Mouse (Mus musculus) layer of hippocampus, adult 11-12 months (tissue): ENCODE results near the gene Actr6.
"Not testable (repeated sequence)": the region's sequence is repeated elsewhere in the genome, so short reads cannot be mapped to it uniquely, and the experiment has no call there.

Experiments used
- DNase-seq: peaks from one replicate; pipeline ENCODE4 v3.0.0; 2022; ENCODE audit warnings: low spot score

Actr6 gene

GRCm38 (mm10) chr10:89680517-89680916 lies 51.6 kb downstream of the Actr6 start:
- DNase-seq = no peak

DNA sequence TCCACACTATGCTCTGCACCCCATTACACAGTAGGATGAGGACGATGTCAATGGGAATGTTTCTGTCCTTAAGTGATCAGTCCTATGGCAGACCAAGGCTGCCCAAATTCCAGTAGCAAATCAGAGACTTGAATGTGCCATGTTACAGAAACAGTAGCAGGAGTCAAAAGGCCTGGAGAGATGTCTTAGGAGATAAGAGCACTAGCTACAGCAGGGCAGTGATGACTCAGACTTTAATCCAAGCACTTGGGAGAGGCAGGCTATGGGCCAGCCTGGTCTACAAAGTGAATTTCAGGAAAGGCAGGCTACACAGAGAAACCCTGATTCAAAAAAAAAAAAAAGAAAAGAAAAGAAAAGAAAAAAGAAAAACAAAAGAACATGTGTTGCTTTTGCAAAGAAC lies 52.6 kb downstream of the Actr6 start:
- no peak for DNase-seq

DNA sequence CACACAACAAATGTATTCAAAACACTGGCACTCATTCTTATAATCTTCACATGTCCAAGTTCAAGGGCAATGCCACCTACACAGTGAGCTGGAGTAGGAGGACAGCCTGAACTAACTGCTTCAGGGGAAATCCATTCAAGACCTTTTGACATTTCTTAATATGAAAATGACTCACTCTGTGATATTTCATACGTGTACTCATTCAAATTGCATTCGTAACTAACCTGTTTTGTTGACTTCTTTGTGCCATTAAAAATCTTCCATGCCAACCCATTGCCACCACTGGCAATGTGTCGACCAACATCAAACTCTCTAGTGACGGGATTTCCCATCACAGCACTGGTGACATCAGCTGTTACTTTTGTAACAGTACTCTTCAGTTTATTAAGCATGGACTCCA lies 54.0 kb downstream of the Actr6 start:
- no peak for DNase-seq

GRCm38 (mm10) chr10:89676609-89677008 lies 55.5 kb downstream of the Actr6 start:
- no peak for DNase-seq

GRCm38 (mm10) chr10:89670371-89670770 lies 61.7 kb downstream of the Actr6 start:
- not testable (repeated sequence) for DNase-seq

DNA sequence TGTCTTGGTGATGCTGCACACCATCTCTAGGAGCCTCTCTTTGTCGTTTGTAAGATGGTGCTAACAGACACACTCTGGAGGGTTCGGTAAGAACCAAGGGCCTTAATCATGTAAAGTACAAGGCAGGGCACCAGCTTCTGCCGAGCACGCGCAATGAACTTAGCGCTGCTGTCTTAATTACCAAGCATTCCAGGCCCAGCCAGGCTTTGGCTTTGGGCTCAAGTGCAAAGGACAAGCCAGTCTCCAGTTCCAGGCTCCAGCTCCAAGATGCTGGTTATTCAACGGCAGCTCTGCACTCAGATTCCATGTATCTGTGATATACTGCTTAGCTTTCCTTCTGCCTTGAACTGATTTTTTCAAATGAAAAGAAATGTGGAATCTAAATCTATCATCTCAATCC lies 64.5 kb downstream of the Actr6 start:
- DNase-seq = no peak

DNA sequence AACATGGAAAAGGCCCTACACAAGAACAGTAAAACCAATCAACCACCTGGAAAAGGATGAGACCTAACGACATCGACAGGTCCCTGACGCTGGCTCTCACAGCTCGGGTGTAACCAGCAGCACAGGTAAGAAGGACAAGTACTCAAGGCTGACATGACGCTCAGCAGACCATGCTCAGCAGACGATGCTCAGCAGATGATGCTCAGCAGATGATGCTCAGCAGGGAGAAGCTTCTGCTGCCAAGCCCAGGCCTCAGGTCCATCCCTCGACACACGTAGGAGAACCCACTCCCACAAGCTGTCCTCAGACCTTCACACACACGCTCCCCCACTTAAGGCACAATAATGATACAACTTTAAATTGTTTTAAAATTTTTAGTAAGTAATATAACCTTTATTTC lies 66.4 kb downstream of the Actr6 start:
- DNase-seq = no peak

DNA sequence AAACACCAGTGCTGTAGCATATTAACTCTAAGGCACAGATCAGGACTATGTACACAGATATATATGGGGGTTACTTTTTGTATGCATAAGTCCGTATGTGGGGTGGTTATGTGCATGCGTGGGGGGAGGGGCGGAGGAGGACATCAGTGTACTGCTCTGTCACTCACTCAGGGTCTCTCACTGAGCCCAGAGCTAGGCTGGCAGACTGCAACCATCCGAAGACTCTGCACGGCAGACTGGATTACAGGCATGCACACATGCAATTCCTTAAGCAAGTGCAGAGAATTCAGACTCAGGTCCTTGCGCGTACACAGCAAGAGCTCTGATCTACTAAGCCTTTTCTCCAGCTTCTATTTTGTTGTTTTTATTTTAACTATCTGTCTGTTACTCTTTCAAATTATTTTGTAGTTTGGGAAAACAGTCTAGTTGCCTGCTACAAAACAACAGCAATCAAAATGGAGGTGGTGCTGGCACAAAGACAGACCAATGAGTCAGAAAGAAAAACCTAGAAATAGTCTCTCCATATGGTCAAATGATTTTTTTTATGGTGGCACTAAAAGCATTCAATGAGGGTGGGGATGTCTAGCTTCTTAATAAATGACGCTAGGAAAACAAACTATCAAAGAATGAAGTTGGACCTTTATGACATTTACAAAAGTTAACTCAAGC lies 67.0 kb downstream of the Actr6 start:
- DNase-seq = no peak
